Mouse (Mus musculus): ENCODE measurements around the gene Ttyh3. TPM values are rescaled to one million over a fixed set of nuclear protein-coding genes. Genes with fewer than 3 reads are reported as not detected.

Ttyh3 gene
- total RNA-seq, 4 experiments from 2014 or later: 2.6 to 5.2 (median 3.4) TPM

DNA sequence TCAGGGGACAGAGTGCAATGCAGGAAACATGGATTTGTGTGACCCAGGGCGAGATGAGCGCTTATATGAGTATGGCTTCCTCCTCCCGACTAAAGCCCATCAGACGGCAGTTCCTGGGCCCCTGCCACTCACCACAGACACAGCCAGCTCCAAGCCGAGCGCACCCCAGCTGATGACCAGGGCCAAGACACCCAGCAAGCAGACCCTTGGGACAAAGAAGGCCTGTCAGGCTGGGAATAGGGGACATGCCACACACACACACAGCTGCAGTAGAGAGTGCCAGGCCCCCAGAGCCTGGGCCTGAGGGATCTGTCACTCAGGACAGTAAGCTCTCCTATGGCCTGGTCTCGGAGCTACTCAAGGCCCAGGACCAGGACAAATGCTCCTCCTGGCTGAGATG, 15.4 kb downstream of the Ttyh3 start:
- DNase-seq (ENCODE audit: low spot score in 2 of 2): no peak

DNA sequence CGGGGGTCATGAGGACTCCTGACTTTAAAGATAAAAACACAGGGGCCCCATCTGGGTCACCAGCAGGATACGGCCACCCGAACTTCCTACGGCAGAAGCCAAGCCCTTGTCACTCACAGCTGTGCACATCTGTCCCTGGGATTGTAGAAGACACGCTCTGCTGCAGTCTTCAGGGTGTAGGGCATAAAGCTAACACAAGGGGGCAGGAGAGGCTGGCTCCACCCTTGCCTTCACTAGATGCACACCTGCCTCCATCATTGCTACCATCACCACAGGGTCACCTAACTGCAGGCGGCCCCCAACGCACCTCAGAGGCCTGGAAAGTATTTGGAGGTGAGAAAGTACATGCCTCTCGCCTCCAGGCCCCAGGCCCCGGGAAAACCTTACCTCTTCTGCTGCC, 19.8 kb downstream of the Ttyh3 start:
- no peak for DNase-seq (ENCODE audit: low spot score in 2 of 2)

DNA sequence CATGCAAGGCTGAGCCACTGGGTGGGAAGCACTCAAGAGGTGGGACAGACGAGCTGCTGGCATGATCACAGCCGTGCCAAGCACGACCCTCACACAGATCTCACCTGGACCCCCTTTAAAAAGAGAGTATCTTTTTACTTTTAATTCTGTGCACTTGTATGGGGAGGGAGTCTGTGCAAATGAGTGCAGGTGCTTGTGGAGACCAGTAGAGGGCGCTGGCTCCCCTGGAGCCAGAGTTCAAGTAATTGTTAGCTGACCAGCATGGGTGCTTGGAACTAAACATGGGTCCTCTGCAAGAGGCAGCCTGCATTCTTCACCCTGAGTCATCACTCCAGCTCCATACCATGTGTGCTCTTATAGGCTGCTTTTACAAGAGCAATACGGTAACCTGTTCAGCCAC, 21.3 kb downstream of the Ttyh3 start:
- no peak for DNase-seq (ENCODE audit: low spot score in 2 of 2)

DNA sequence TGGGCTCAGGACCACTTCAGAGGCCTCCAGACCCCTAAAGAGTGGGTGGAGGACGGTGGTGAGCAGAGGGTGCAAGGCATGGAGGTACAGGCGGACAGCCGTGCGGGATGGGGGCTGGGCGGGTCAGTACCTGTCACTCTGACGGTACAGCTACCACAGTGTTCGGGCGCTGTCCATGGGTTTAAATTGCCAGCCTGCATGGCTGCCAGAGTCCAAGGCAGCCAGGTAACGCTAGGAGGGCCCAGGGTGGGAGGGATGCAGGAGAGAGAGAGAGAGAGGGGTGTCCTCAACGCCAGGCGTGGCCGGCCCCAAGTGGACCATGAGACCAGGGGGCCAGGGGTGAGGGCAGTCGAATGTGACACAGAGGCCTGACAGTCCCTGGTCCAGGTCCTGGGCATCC, 23.9 kb downstream of the Ttyh3 start:
- DNase-seq (ENCODE audit: low spot score in 2 of 2): no peak

DNA sequence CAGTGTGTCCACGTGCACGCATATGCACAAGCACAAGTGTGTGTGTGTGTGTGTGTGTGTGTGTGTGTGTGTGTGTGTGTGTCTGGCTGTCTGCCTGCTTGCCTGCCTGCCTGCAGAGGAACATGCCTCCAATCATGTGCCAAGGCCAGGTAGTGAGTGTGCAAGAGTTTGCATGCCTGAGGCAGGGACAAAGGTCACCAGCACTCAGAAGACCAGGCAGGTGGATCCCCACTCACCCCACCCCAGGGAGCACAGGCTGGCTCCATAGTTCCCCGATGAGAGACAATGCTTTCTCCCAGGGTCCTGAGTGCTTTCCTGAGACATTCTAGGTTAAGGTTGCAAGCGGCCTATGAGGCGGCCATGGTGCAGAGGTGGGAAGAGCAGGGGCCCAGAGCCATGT, 24.6 kb downstream of the Ttyh3 start:
- DNase-seq (ENCODE audit: low spot score in 2 of 2): no peak

DNA sequence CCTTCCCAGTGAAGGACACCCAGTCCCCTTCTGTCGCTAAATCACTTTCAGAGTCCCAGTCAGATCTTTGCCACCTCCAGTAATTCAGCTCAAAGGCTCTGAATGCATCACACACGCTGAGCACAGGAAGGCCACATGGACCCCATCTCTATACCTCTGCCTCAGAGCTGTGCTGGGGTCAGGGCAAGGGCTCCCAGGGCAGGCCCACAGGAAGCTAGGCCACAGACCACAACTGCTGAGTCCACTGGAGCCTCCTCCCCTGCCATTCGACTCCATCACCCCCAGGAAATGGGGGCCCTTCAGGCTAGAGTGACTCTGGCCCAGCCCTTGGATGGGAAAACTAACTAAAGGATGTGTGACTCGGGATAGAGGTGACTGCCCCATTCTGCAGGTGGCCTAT, 25.0 kb downstream of the Ttyh3 start:
- DNase-seq (ENCODE audit: low spot score in 2 of 2): no peak

DNA sequence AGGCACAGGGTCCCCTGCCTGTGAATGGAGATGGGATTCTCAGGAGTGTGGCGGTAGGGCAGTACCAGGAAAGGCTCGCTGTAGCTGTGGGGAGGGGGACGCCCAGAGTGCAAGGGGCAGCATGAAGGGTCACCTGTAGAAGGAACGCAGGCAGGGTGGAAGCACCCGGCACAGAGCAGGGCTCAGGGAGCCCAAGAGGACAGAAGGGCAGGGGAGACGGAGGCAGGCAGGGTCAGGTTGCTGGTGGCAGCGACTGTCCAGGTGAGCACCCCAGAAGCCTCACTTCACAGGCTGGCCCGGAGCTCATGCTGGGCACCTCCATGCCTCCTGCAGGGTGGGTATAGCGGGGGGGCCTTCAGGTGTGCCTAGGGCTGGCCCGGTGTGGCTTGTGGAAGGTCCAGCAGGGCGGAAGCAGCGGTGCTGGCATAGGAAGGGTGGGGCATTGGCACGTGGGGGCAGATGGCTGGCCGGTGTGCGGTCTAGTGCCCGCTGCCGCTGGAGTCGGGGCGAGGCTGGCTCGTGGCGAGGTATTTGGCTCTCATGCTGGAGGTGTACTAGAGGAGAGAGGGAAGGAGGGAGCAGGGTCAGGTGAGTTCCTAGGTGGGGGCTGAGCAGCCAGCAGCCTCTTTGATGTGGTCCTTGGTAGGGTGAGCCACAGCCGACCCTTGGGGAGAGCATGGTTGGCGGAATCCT, 25.7 kb downstream of the Ttyh3 start:
- DNase-seq (ENCODE audit: low spot score in 2 of 2): no peak

DNA sequence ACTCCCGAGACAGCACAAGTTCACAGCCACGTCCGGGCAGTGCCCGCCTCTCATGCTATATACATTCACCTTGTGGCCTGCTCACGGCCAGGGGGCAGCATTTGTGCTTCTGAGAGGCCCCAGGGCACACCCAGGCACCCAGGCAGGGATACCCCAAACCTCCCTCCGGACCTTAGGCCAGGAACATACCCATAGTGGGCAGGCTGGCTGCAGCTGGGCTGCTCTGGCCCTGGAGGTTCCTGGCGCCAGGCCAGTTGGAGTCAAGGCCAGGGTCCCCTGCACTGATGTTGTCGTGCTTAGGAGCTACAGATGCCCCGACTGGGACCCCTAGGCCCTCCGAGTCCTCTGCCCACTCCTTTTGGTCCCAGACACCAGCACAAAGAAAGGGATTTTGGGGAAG, 27.3 kb downstream of the Ttyh3 start:
- no peak for DNase-seq (ENCODE audit: low spot score in 2 of 2)

DNA sequence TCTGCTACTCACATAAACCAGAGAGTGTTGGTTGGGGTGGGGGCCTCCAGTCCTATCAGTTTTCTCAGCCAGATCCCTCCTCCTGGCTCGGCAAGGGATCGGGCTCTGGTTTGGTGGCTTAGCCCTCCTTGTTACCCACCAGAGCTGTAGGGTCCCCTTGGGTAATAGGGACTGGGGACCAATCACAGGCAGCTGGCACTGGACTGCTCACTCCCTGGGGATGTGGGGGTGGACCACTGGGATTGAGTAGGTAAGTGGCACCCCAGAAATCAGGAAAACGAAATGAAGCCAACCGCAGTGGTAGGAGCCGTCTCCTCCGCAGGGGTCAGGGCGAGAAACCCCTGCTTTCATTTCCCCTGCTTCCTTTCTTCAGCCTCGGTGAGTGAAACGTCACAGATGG, 27.7 kb downstream of the Ttyh3 start:
- DNase-seq (ENCODE audit: low spot score in 2 of 2): no peak

DNA sequence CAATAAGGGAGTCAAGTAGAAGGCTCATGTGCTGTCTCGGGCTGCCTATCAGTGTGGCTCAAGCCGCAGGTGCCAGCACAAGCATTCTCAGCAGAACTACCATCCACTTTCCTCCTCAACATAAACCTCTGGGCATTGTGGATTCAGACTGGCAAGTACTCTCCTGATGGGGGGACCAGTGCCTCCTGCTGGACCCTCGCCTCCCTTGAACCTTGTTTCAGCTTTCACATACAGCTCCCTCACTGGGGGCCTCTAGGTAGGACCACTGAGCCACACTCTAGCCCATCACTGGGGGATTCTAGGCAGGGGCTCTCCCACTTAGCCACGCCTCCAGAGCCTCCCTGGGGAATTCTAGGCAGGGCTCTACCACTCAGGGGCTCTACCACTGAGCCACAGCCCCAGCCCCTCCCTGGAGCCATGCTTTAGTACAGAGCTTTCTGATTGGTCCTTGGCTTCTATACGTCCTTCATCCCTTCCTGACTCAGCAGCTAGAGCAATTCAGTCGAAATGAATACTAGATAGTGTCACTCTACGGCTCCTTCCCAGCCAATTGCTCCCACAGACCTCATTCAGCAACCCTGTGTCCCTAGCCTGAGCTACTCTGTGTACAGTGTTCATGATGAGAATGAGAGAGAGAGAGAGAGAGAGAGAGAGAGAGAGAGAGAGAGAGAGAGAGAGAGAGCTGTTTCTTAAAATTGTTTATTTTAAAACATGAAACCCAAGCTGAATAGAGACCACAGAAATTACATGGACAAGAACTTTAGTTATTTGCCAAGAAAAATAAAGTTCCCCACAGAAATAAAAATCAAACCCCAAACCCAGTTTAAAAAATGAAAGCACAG, 28.7 kb downstream of the Ttyh3 start:
- no peak for DNase-seq (ENCODE audit: low spot score in 2 of 2)

DNA sequence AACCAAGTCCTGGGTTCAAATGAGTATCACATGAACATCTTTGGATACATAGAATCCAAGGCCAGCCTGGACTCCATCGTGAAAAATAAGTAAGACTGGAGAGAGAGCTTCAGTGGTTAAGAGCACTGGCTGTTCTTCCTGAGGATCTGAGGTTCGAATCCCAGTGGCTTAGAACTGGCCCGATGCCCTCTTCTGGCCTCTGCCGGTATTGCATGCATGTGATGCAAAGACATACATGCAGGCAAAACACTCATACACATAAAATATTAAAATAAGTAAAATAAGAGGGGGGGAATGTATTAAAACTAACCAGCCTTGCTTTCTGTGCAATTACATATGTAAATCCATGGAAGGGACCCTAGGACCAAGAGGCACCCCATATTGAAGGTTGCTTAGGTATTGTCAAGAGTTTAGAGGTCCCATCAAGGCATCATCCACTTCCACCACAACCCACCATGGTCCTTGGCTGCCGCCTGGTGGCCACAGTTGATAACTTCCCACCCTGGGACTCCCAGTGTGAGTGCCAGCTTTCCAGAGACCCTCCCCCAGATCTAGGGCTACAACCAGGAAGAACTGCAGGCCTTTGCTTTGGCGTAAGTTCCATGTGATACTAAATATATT, 29.6 kb downstream of the Ttyh3 start:
- peak in 1 of 2 experiments; percentile 56 for DNase-seq (ENCODE audit: low spot score in 2 of 2)

DNA sequence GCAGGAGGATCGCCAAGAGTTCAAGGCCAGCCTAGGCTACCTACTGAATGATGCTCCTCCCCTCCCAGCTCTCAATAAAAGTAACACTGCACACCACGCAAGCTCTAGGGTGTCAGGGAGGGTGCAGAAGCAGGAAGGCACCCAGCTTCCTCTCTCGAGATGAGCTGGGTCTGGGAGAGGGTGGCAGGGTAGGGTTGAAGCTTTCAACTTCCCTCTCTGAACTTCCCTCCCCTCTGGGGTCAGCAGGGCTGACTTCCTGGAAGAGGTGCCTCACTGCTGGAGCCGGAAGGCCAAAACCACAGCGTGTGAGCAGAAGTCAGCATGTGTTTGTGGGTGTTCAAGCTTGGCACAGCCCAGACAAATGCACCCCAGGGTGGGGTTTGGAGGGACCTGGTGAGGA, 31.1 kb downstream of the Ttyh3 start:
- DNase-seq (ENCODE audit: low spot score in 2 of 2): no peak

DNA sequence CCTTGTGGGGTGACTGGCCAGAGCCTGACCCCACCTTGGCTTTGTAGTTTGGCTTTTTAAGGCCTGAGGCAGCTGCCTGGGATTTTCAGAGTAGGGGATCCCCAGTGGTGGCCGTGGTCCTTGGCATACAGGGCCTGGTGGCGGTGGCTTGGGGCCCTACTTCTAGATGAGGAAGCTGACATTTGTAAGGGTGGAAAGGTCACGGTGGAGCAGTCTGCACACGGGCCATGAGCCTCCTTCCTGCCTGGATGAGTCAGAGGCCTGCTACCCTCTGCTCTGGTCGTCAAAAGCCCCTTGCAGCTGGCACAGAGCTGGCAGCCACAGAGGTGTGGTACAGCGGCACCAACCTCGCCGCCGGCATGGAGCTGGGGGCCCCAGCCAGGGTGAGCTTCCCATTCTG, 32.1 kb downstream of the Ttyh3 start:
- DNase-seq (ENCODE audit: low spot score in 2 of 2): no peak

DNA sequence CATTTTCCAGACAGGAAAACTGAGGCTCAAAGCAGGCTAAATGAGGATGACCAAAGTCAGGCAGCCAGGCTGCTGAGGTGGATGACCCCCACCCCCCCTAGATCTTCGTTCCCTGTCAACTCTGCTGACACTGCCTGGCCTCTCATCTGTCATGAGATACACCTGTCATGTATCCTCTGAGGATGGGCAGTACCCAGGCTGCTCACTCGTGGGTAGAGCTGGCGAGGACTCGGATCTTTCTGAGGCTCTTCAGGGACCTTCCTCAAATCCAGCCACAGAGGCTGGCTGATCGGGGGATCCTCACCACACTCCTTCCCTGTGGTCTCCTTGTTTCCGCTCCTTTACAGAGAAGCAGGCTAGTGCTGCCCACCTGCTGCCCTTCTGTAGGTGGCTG, 32.7 kb downstream of the Ttyh3 start:
- DNase-seq (ENCODE audit: low spot score in 2 of 2): no peak

DNA sequence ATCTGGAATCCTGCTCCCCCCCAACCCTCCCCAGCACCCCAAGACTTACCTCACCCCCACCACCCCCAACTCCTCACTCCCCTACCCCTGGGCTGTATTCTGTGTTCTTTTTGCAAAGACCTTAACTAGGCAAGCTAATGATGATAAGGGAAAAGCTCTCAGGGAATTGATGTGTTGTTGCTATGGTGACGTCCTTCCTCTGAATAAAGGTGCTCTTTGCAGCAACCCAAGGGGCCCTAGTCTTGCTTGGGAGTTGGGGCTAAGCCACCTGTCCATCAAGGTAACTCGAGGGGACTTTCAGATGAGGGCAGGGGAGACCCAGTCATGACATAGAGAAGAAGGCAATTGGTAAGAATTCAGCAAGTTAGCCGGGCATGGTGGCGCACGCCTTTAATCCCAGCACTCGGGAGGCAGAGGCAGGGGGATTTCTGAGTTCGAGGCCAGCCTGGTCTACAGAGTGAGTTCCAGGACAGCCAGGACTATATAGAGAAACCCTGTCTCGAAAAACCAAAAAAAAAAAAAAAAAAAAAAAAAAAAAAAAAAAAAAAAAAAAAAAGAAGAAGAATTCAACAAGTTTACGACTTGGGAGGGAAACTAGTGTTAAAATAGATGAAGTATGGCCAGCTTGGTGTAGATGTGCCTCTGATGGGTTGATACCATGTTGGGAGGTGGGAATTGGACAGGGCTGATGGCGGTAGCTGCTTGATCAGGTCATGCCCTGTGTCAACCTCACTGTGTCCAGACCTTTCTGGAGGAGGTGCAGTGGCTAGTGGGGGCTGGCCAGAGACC, 33.3 kb downstream of the Ttyh3 start:
- no peak for DNase-seq (ENCODE audit: low spot score in 2 of 2)

DNA sequence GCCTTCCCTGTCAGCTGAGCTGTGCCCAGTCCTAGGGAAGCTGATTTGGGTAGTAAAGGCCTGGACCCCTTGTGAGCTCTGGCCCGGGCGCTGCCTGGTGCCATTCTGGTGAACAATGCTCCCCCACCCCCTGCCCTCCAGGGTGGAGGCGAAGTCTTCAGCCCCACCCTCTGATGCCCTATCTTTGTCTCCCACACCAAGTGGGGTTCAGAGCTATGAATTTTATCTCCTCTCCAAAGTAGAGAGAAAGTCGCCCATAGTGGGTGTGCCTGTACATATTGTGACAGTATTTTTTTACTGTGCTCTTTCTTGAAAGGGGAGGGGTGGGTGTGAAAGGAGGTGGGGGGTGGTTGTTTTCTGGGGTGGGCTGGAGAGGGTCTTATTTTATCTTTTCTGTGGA, 34.0 kb downstream of the Ttyh3 start:
- no peak for DNase-seq (ENCODE audit: low spot score in 2 of 2)

DNA sequence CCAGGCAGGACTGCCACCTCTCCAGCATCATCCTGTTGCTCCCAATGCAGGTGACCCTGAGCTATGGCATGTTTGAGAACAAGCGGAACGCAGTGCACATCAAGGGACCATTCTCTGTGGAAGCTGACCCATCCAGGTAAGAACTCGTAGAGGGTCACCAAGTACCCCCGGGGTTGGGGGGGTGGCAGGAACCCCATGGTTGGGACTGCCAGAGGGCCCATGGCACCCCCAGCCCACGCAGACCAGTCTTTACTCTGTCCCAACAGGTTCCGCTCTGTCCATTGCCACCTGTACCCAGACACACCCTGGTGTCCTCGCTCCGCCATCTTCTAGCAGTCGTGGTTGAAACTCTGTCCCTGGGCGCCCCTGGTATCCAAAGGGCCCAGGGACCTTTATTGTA, 34.7 kb downstream of the Ttyh3 start:
- no peak for DNase-seq (ENCODE audit: low spot score in 2 of 2)

DNA sequence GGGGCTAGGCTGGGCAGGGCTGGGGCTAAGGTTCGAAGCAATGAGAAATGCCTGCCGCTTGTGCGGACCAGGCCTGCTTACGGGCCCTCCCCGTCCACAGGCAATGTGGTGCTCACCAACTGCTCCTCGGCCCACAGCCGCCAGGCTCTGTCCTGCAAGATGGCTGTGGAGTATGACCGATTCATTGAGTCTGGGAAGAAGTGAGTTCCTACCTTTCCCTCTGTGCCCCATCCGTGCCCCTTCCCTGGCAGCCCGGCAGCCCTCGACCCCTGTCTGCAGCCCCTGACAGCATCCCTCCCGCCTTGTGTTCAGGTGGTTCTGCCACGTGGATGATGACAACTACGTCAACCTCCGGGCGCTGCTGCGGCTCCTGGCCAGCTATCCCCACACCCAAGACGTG, 36.6 kb downstream of the Ttyh3 start:
- no peak for DNase-seq (ENCODE audit: low spot score in 2 of 2)

DNA sequence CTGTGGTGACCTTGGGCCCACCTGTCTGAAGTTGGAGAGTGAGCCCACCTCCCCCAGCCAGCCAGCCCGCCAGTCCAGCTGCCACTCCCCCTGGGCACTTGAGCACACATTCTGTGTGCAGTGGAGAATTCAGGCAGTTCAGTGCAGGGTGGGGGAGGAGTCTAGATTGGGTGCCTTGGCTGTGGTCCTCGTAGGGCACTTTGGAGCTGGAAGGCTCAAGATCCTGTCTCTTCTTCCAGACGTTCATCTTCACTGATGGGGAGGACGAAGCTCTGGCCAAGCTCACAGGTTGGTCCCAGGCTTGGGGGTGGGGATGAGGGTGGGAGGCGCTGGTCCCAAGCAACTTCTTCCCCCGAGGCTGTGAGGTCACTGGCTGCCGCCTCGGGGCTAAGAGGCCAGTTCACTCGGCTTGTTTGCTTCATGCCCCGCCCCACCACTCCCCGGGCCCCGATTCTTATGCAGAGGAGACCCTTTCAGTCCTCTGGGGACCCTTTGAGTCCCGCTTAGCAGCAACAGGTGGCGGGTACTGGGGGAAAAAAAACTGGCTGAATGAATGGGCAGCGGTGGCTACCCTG, 37.1 kb downstream of the Ttyh3 start:
- no peak for DNase-seq (ENCODE audit: low spot score in 2 of 2)

DNA sequence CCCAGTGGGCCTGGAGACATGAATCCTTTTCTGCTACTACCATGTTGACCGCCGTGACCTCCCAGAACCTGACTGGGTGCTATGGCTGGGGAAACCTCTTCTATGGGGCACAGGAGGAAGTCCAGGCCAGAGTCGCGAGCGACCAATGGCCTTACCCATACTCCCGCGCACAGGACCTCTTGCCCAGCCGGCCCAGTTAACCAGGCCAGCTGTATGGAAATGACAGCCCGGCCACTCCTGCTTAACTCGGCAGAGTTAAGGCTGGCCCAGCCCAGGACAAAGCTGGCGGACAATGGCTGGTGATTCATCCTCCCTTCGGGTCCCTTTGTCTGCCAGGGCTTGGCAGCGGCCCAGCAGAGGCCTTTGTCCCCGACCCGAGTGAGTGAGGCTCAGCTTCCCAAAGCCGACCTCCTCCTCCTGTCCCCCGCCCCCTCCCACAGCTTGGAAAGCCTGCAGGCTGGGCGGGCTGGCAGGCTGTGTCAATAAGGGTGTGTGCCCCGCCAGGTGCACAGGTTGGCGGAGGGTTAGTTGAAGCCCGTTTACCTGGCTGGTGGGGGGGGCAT, 37.7 kb downstream of the Ttyh3 start:
- peak; percentile 46 to 59 for DNase-seq (ENCODE audit: low spot score in 2 of 2)

Measured in gastrocnemius, adult 8-10 months (tissue).